Mouse (Mus musculus) midbrain, embryonic 15.5 days (tissue): ENCODE measurements around the gene Creb3l2. TPM values are rescaled to one million over a fixed set of nuclear protein-coding genes. Genes with fewer than 3 reads are reported as not detected.

Experiments used
- ATAC-seq: fragments of 200-750 bp; cut with Nextera tagmentation; replicated peaks from 2 replicates; pipeline ENCODE4 v1.8.0; 2017; ENCODE audit warnings: moderate TSS enrichment
- H3K27ac ChIP-seq: fragments of 300-500 bp; sonication (generic); 2 replicates; pipeline ENCODE4 v1.5.1; 2015; ENCODE audit warnings: mild to moderate bottlenecking, inconsistent platforms
- H3K27me3 ChIP-seq: fragments of 300-500 bp; sonication (generic); replicated peaks from 2 replicates; pipeline ENCODE4 v1.6.1; 2015; ENCODE audit warnings: inconsistent platforms
- H3K36me3 ChIP-seq: fragments of 300-500 bp; sonication (generic); replicated peaks from 2 replicates; pipeline ENCODE4 v1.6.1; 2015; ENCODE audit warnings: inconsistent platforms
- H3K4me1 ChIP-seq: fragments of 300-500 bp; sonication (generic); 2 replicates; pipeline ENCODE4 v1.6.1; 2015; ENCODE audit warnings: inconsistent platforms
- H3K4me2 ChIP-seq: fragments of 300-500 bp; sonication (generic); 2 replicates; pipeline ENCODE4 v1.6.1; 2015; ENCODE audit warnings: inconsistent platforms, mild to moderate bottlenecking, moderate library complexity
- H3K4me3 ChIP-seq: fragments of 300-500 bp; sonication (generic); 2 replicates; pipeline ENCODE4 v1.5.1; 2015; ENCODE audit warnings: mild to moderate bottlenecking, inconsistent platforms
- H3K9ac ChIP-seq: fragments of 300-500 bp; sonication (generic); 2 replicates; pipeline ENCODE4 v1.6.1; 2015; ENCODE audit warnings: mild to moderate bottlenecking, inconsistent platforms
- H3K9me3 ChIP-seq: fragments of 300-500 bp; sonication (generic); 2 replicates; pipeline ENCODE4 v1.6.1; 2016; ENCODE audit warnings: inconsistent platforms
- WGBS: fragments of 180-500 bp; shearing (Covaris S2); methylation state at CpG from one replicate; pipeline ENCODE4 v1.1.7; 2015; ENCODE audit warnings: mixed read lengths; 5-methylcytosine and 5-hydroxymethylcytosine counted together
- polyA plus RNA-seq: library from polyadenylated mRNA; unstranded; fragments of >200 nt; fragmentation: Nextera tagmentation; extraction: Ambion mirVana; gene quantifications from 2 replicates; pipeline ENCODE4 v1.2.1, GENCODE M21; 2015

Gene Creb3l2
- polyA plus RNA-seq, 1 experiment from 2014 or later, result 3.2 TPM

DNA sequence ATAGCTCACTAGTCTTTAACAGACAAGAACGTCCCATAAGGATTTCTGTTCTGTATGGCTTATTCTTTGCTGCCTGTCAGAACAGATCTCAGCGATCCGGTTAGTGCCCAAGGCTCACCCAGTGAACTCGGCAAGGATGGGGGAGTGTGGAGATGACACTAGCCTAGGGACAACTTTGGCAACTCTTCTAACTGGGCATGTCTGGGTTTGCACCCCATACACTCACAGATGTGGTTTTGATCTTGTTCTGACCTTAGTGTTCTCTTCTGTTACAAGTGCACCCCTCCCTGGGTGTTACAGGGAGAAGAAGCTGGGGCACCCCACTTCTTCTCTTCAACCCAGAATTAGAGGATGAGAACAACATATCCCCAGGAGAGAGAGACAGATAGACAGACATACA, 143.0 kb downstream of the Creb3l2 start:
- Histone ChIP-seq H3K36me3 (no peaks in the 10 kb centered on the region), H3K4me1 (peaks cover 42% of the 10 kb centered on the region), H3K9me3 (no peaks in the 10 kb centered on the region), H3K27ac (no peak overlapping the region), H3K9ac (peak overlapping the region; percentile 82), H3K4me2 (peak overlapping the region; percentile 94), H3K4me3 (peak overlapping the region; percentile 77), H3K27me3 (peaks cover 3% of the 10 kb centered on the region; the same call in 1 of the 2 replicates)
- 23% methylated on average over 4 of the region's 4 CpGs for WGBS
- ATAC-seq, result no peak

DNA sequence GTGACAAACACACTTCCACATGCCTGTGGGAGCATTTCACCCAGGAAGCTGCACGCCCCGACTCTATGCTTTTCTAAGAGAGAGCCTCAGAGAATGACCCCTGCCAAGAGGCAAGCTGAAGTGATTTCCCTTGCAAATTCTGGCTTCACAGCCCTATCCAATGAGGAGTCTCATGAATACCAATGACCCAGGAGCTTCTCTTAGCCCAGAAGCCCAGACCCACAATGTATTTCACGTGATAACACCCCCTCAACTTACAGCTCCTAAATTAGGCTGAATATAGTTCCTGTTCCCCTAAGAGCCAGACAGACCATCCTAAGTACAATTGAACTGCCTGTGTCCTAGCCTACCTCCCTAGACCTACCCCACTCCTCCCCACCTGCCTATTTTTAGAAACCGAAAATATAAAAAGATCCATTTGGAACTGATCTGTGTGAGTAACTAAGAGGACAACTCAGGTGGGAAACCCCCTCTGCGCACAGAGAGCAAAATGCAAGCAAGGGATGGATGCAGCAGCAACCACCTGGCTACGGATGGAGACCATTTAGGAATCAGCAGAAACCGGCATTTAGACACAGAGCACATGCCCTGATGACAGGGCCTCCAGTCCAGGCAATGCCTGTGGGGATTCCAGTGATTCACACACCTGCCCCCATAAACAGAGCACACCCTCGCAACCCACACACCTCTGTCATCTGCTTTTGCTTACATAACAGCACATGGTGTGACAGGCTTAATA, 144.0 kb downstream of the Creb3l2 start:
- H3K27ac ChIP-seq, result peak overlapping the region; percentile 27; the same call in 1 of the 2 replicates
- ATAC-seq, result no peak
- H3K36me3 ChIP-seq, result no peaks in the 10 kb centered on the region
- H3K4me3 ChIP-seq, result peak overlapping the region; percentile 77
- 34% methylated on average over 8 of the region's 8 CpGs for WGBS
- H3K27me3 ChIP-seq, result peaks cover 3% of the 10 kb centered on the region; the same call in 1 of the 2 replicates
- H3K9me3 ChIP-seq, result no peaks in the 10 kb centered on the region
- H3K4me2 ChIP-seq, result peak overlapping the region; percentile 94
- H3K9ac ChIP-seq, result peak overlapping the region; percentile 25; the same call in 1 of the 2 replicates
- H3K4me1 ChIP-seq, result peaks cover 42% of the 10 kb centered on the region

DNA sequence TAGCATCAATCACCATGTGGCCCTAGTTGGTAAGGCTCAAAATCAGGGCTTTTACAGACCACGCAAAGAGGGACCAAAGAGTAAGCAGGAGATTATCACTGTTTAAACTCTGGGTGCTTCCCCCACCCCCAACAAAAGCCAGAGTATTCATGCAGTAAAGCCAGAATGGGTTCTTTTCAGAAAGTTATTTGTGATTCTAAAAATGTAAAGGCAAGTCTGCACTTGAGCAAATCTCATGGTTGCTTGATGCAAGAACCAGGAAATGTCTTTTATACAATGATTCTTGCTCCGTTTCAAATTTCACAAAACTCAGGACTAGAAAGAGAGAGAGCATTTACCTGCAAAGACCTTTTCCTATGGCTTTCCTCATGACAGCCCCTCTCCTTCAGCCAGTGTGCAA, 149.9 kb downstream of the Creb3l2 start:
- Histone ChIP-seq H3K4me1 (peaks cover 18% of the 10 kb centered on the region), H3K4me3 (no peak overlapping the region), H3K27ac (no peak overlapping the region), H3K9me3 (no peaks in the 10 kb centered on the region), H3K4me2 (no peak overlapping the region), H3K9ac (no peak overlapping the region), H3K36me3 (no peaks in the 10 kb centered on the region), H3K27me3 (no peaks in the 10 kb centered on the region)
- ATAC-seq, result no peak
- 62% methylated on average over 2 of the region's 2 CpGs for WGBS

DNA sequence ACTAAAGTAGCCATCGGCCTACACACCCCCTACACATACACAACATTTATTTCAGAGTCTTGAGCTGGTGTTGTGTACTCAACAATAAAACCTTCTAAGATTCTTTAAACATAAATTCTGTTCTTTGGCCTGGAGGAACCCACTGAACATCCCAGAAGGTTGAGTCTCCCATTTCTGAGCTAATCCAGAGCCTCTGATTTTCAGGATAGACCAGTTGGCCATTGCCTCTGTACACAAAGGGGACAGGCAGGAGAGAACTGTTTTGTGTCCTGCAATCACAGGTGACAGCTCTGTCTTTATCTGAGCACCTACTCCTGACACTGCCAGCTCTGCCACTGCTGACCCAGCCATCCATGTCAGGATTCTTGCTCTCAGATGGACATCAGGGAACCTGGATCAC, 150.8 kb downstream of the Creb3l2 start:
- no peak overlapping the region for H3K9ac ChIP-seq
- H3K27ac ChIP-seq, result no peak overlapping the region
- 0 out of 2 replicates have a peak, but pooled peaks cover 2% of the 10 kb centered on the region for H3K36me3 ChIP-seq
- no peaks in the 10 kb centered on the region for H3K27me3 ChIP-seq
- H3K4me1 ChIP-seq, result peaks cover 11% of the 10 kb centered on the region; the same call in 1 of the 2 replicates
- H3K9me3 ChIP-seq, result no peaks in the 10 kb centered on the region
- H3K4me3 ChIP-seq, result no peak overlapping the region
- ATAC-seq, result no peak
- H3K4me2 ChIP-seq, result no peak overlapping the region
- WGBS, result 95% methylated on average over 1 of the region's 1 CpGs

DNA sequence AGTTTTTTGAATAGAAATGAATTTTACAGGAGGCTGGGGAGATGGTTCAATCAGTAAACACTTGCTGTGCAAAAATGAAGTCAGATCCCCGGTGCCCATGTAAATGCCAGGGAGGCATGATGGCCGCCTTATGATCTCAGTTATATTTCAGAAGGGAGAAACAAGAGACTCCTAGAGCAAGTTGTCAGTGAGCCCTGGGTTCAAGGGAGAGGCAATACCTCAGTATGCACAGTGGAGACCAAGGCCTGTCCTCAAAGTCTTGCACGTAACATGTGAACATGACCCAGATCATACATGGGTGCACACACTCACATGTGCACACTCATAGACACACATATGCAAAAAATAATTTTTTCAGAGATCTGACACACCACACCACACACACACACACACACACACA, 151.3 kb downstream of the Creb3l2 start:
- 95% methylated on average over 3 of the region's 3 CpGs for WGBS
- ATAC-seq, result no peak
- no peaks in the 10 kb centered on the region for H3K9me3 ChIP-seq

DNA sequence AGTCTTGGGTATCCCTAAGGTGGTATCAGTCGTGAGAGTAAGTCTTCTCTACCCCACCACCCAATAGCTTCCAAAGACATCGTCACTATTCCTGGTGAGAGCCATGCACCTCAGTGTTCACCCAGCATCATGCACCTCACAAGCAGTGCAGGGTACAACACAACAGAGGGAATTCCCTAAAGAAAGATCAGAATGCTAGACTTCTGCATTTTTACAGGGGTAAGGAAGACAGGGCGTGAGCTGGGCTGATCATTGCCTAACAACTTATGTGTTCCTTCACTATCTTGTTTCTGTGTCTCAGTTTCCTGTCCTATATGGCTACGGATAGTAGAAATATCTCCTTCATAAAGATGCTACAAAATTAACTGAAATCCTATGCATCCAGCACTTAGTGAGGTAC, 155.8 kb downstream of the Creb3l2 start:
- 93% methylated on average over 4 of the region's 4 CpGs for WGBS
- Histone ChIP-seq H3K4me3 (no peak overlapping the region), H3K9me3 (no peaks in the 10 kb centered on the region), H3K9ac (no peak overlapping the region), H3K36me3 (0 out of 2 replicates have a peak, but pooled peaks cover 2% of the 10 kb centered on the region), H3K27ac (no peak overlapping the region), H3K4me1 (0 out of 2 replicates have a peak, but pooled peaks cover 3% of the 10 kb centered on the region), H3K4me2 (no peak overlapping the region), H3K27me3 (no peaks in the 10 kb centered on the region)
- ATAC-seq, result no peak

More for the DNA sequence above, 151.3 kb downstream of the Creb3l2 start:
- Histone ChIP-seq H3K27ac (no peak overlapping the region), H3K27me3 (no peaks in the 10 kb centered on the region), H3K4me2 (no peak overlapping the region), H3K9ac (no peak overlapping the region), H3K4me1 (peaks cover 6% of the 10 kb centered on the region; the same call in 1 of the 2 replicates), H3K4me3 (no peak overlapping the region), H3K36me3 (0 out of 2 replicates have a peak, but pooled peaks cover 2% of the 10 kb centered on the region)

DNA sequence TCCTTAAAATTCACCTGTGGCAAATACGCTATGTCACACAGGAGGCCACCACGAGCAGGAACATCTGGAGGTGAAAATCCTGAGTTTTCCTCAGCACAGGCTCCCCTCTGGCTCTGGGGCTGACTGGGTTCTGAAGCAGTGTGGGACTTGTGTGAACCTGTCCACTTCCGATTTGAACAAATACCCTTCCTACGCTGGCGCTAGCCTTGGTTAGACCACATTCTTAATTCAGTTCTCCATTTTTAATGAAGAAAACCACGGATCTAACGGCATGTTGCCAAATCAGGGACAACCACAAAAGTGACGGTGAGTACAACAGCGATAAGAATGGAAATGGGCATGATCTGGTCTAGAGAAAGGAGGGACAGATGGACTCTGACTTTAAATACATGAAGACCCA, 157.1 kb downstream of the Creb3l2 start:
- Histone ChIP-seq H3K9me3 (no peaks in the 10 kb centered on the region), H3K4me1 (0 out of 2 replicates have a peak, but pooled peaks cover 3% of the 10 kb centered on the region), H3K4me2 (no peak overlapping the region), H3K4me3 (no peak overlapping the region), H3K36me3 (0 out of 2 replicates have a peak, but pooled peaks cover 2% of the 10 kb centered on the region), H3K27me3 (no peaks in the 10 kb centered on the region), H3K9ac (no peak overlapping the region), H3K27ac (no peak overlapping the region)
- no peak for ATAC-seq
- 92% methylated on average over 9 of the region's 9 CpGs for WGBS

DNA sequence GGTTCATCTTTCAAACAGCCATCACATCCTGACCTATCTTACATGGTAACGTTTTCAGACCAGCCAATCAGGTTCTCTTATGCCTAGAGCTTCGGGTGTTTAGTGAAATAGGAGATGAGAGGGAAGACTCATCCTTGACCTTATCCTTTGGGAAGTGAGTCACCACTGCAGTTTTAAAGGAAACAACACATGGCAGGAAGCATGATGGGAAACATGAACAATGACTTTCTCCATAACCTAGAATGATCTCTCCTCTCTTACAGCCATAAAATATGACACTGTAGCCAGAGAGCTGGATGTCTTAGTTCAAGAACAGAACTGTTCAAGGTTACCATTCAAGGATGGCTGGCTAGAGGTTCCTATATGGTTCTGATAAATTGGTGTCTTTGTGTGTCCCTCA, 158.6 kb downstream of the Creb3l2 start:
- Histone ChIP-seq H3K4me2 (no peak overlapping the region), H3K27ac (no peak overlapping the region), H3K27me3 (no peaks in the 10 kb centered on the region), H3K9me3 (no peaks in the 10 kb centered on the region), H3K4me3 (no peak overlapping the region), H3K4me1 (0 out of 2 replicates have a peak, but pooled peaks cover 3% of the 10 kb centered on the region), H3K9ac (no peak overlapping the region), H3K36me3 (0 out of 2 replicates have a peak, but pooled peaks cover 2% of the 10 kb centered on the region)
- 90% methylated on average over 2 of the region's 2 CpGs for whole genome bisulfite sequencing
- no peak for ATAC-seq

DNA sequence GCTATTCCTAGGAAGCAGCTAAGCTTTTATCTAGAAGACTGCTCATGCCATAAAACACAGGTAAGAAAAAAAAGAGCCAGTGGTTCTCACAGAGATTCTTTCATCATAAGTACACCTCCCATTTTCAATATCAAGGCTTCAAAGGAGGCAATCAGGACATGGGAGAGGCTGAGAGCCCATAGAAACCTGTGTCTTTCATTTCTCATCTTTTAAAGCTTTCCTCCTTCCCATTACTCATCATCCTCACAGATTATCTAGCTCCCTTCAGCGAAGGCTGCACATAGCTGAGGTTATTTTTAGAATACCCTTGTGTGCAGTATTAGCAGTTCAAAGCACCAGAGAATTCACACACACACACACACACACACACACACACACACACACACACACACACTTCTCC, 159.3 kb downstream of the Creb3l2 start:
- H3K4me2 ChIP-seq, result no peak overlapping the region
- H3K9me3 ChIP-seq, result no peaks in the 10 kb centered on the region
- H3K4me1 ChIP-seq, result 0 out of 2 replicates have a peak, but pooled peaks cover 3% of the 10 kb centered on the region
- no peak; the same call in 1 of the 2 replicates for ATAC-seq
- H3K4me3 ChIP-seq, result no peak overlapping the region
- H3K36me3 ChIP-seq, result 0 out of 2 replicates have a peak, but pooled peaks cover 2% of the 10 kb centered on the region
- WGBS, result 56% methylated on average over 1 of the region's 1 CpGs
- no peak overlapping the region for H3K9ac ChIP-seq
- H3K27ac ChIP-seq, result no peak overlapping the region
- no peaks in the 10 kb centered on the region for H3K27me3 ChIP-seq

Other genes with a start within 250 kb of the Creb3l2 start
- 6.9 and 8.9 TPM in 2 replicates for gene Dgki, start 142.0 kb downstream of the Creb3l2 start, polyA plus RNA-seq
- not detected in 2 replicates for gene Akr1d1, start 88.0 kb upstream of the Creb3l2 start, polyA plus RNA-seq